Mouse (Mus musculus) liver, adult 2 months (tissue): ENCODE data around the gene Sorcs1.

Experiments used
- CTCF ChIP-seq: fragments of 200-500 bp; IDR thresholded peaks from 2 replicates; pipeline ENCODE4 v1.5.1; 2011; ENCODE audit warnings: low read depth, low read length, control low read depth
- POLR2A ChIP-seq: fragments of 200-500 bp; IDR thresholded peaks from 2 replicates; pipeline ENCODE4 v1.6.1; 2011; ENCODE audit warnings: low read length, control low read depth; ENCODE audit not compliant: insufficient read depth; ENCODE audit errors: extremely low read depth

- TF ChIP-seq CTCF (no peak), POLR2A (no peak)
These were observed 34.6 kb downstream of the Sorcs1 start for GRCm38 (mm10) chr19:50643836-50644235.
